Mouse (Mus musculus): Measurements from ENCODE around the gene Gas2l1. TPM values are rescaled to one million over a fixed set of nuclear protein-coding genes. Genes with fewer than 3 reads are reported as not detected.

Gene Gas2l1
- polyA plus RNA-seq, 1 experiment from 2014 or later = 56.3 TPM

DNA sequence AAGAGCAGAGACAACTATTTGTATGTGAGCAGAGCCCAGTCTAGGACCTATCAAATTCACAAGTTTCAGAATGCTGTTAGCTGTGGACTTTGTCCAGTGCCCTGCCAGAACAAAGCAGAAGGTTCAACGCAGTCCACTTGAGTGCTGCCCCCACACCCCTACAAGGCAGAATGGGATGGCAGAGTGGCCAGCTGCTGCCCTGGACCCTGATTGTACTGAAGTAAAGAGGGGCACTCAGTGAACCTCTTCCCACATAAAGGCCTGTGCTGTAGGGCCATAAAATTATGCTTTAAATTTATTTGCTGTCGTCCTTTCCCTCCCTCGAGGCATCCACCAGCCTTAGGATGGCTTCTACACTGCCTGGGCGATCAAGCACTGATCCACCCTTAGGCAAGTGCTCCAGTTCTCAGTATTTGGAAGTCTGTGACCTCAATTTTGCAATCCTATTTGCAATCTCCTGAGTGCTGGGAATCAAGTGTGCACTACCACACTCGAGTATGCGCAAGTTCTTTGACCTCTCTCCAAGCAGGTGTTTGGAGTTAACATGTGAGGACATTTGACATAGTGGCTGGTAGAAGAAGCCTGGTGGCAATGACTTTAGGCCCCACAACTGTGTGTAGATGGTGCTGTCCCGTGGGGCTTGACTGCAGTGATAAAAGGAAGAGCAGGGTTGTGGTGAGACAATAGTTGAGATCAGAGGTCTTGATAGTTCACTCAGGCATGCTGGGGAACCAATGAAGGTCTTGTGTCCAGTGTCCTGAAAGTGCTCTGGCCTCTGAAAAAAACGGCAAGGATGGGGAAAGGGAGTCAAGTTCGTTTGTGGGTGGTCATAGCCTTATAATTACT lies 3.2 kb upstream of the Gas2l1 start:
- ChIA-PET POLR2A (no interaction called here), CTCF (interaction anchor here (1.1 kb wide), 1 partner anchor 10 kb away, joined by 3 read pairs; the partner anchor contains the start of gene Rasl10a)
- in situ Hi-C loops (cut with MboI; ENCODE audit: low pct_unique_long_range_greater_than_20kb) = loop anchor here (5.0 kb wide), 1 partner anchor 51 kb away; no protein-coding TSS in a partner anchor
- no peak for DNase-seq (ENCODE audit: low read depth, low spot score)
- no peak for ATAC-seq
- H3K27me3 ChIP-seq = no peaks in the 10 kb centered on the region
- TF ChIP-seq CTCF (IDR thresholded peaks at IDR 0.05) = no peak

DNA sequence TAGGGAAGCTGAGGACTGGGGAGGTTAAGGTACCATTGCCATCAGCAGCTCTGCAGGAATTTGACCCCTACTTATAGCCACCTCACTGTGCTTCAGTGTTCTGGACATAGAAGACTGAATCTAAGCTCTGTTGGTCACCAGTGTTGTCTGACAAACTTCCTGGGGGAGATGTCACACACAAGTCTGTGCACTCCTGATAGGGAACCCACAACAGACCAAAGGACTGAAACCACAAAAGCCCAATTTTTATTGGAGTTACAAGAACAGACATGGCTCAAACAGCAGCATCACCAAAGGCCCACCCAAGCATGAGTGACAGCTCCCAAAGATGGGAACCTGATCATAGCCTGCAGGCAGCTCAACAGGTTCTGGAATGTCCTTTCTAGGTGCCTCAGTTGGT lies 1.9 kb upstream of the Gas2l1 start:
- no peak for TF ChIP-seq CTCF (IDR thresholded peaks at IDR 0.05)
- no peak for ATAC-seq
- no peaks in the 10 kb centered on the region for H3K27me3 ChIP-seq
- CTCF ChIA-PET = interaction anchor here (0.8 to 1.1 kb wide), 2 partner anchors 8 to 9 kb away, joined by 3 read pairs; partner anchors contain the start of gene Rasl10a
- POLR2A ChIA-PET = interaction anchor here (1.2 kb wide), 1 partner anchor 51 kb away, joined by 4 read pairs; no protein-coding TSS in a partner anchor
- no peak for DNase-seq (ENCODE audit: low read depth, low spot score)
- in situ Hi-C loops (cut with MboI; ENCODE audit: low pct_unique_long_range_greater_than_20kb) = loop anchor here (5.0 kb wide), 1 partner anchor 50 kb away; no protein-coding TSS in a partner anchor

DNA sequence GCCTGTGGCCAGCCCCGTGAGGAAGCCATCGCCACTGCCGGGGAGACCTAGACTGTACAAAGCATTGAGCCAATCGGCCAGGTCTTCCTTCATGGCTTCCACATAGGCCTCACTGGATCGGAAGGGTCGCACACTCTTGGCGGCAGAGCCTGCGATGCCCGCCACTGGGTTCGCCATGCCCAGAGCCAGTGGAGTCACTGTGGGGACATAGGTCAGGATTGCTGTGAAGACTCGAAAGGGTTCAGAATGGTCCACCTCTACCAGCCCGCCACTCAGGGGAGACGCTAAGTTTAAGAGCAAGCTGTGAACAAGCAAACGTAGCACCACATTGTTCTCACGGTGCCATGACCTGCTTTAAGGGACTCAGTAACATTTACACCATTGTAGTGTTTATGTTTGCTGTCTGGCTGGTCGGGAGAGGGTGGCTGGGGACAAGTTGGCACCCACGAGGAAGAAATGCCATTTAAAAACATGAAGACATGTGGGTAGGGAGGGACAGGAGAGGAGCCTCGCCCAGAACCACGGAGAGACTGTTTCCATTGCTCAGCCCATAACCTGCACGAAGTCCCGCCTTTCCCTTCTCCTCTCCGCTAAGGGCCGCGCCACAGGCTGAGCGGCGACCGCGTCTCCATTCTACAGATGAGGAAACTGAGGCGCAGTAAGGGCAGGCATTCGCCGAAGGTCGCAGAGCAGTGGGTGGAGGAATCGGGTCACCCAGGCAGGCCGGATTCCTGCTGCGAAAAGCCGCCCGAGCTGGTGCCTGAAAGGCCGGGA lies 658 bp downstream of the Gas2l1 start:
- H3K27me3 ChIP-seq = no peaks in the 10 kb centered on the region
- DNase-seq (ENCODE audit: low read depth, low spot score) = no peak
- ChIA-PET CTCF (interaction anchor here (1.5 to 1.9 kb wide), 3 partner anchors 42 to 50 kb away, joined by 6 to 7 read pairs (median 7); no protein-coding TSS in a partner anchor), POLR2A (interaction anchor here (0.9 to 1.4 kb wide), 3 partner anchors 28 to 48 kb away, joined by 3 to 5 read pairs (median 4); no protein-coding TSS in a partner anchor)
- in situ Hi-C loops (cut with MboI; ENCODE audit: low pct_unique_long_range_greater_than_20kb) = loop anchor here (5.0 kb wide), 1 partner anchor 47 kb away; no protein-coding TSS in a partner anchor
- TF ChIP-seq CTCF (IDR thresholded peaks at IDR 0.05) = no peak
- ATAC-seq = no peak

DNA sequence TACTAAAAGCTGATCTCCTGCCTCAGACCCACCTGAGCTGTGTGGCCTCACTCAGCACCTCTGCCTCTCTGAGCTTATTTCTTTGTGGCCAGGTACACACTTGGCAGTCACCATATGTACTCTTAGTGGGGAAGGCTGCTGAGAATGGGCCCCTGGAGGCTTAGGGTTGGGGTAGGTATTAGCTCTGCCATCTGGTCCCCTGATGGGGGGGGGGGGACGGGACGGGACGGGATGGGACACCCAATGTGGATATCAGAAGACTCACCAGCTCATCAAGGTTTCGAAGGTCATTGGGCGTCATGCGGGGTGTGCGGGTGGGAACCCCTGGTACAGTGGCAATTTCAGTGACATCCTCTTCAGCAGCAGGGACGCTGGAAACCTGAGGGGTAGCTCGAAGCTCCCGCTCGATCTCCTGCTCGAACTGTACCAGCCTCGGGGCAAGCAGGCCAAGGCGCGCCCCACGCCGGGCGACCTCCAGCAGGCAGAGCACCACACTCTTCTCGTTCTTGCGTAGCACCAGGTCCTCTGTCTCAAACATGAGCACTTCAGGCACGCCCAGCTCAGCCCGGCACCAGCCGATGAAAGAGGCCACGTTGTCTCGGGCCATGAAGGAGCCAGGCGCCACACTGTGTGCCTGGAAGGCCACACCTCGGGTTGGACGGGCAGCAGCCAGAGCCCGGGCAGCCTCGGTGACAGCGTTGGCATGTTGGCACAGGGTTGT lies 1.4 kb downstream of the Gas2l1 start:
- no peak for DNase-seq (ENCODE audit: low read depth, low spot score)
- TF ChIP-seq CTCF (IDR thresholded peaks at IDR 0.05) = no peak
- H3K27me3 ChIP-seq = no peaks in the 10 kb centered on the region

DNA sequence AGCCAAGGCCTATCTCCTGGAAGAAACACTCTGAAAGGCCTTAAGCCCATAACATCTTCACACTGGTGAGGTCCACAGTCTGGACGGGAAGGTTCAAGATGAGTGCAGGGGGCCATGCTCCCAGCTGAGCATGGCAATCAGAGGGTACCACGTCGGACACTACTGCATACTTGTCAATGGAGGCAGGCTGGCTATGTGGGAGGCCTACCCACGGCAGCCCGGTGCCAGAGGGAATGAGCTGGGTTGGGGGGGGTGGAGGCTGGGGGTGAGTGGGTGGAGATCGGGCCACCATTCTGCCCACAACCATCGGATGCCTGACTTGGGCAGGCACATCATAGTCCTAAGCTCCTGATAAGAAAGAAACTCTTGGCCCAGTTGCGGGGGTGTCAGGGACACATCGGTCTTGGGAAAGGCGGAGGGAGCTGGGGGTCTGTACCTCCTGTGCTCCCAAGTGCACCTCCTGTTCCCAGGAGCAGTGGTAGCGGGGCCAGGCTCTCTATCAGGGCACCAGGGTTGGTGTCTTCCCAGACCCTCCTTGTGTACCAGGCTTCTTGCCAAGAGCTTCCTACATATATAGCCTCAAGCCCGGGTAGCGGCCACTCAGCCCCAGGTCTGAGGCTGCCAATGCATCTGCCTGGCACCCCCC lies 2.1 kb downstream of the Gas2l1 start:
- POLR2A ChIA-PET = interaction anchor here (1.3 kb wide), 1 partner anchor 35 kb away, joined by 3 read pairs; the partner anchor contains the start of gene Rhbdd3
- DNase-seq (ENCODE audit: low read depth, low spot score) (no peak), ATAC-seq (no peak)
- CTCF ChIA-PET = interaction anchor here (0.8 to 1.6 kb wide), 3 partner anchors 12 to 47 kb away, joined by 3 to 7 read pairs (median 4); no protein-coding TSS in a partner anchor
- no peak for TF ChIP-seq CTCF (IDR thresholded peaks at IDR 0.05)
- H3K27me3 ChIP-seq = no peaks in the 10 kb centered on the region
- in situ Hi-C loops (cut with MboI; ENCODE audit: low pct_unique_long_range_greater_than_20kb) = no loop called here

More for the DNA sequence above, 1.4 kb downstream of the Gas2l1 start:
- ChIA-PET CTCF (interaction anchor here (0.8 to 1.6 kb wide), 3 partner anchors 12 to 48 kb away, joined by 3 to 7 read pairs (median 4); no protein-coding TSS in a partner anchor), POLR2A (no interaction called here)
- in situ Hi-C loops (cut with MboI; ENCODE audit: low pct_unique_long_range_greater_than_20kb) = no loop called here
- ATAC-seq = no peak

DNA sequence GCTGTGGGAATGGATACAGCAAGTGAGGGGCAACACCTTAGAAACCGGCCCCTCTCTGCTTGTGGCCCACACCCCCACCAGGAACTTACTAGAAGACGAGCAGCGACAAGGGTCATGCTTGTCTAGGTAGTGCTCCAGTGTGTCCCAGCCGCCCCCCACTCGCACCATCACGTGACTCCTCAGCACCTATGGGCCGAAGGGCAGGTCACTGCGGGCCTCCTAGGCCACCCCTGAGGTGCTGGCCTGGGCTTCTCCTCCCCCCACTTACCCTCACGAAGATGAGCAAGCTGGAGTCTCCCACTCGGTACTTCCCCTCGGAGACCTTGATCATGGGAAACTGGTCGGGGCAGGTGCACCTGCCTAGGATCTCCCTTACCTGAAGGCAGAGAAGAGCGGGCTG lies 2.8 kb downstream of the Gas2l1 start:
- DNase-seq (ENCODE audit: low read depth, low spot score) = no peak
- H3K27me3 ChIP-seq = no peaks in the 10 kb centered on the region
- in situ Hi-C loops (cut with MboI; ENCODE audit: low pct_unique_long_range_greater_than_20kb) = no loop called here

DNA sequence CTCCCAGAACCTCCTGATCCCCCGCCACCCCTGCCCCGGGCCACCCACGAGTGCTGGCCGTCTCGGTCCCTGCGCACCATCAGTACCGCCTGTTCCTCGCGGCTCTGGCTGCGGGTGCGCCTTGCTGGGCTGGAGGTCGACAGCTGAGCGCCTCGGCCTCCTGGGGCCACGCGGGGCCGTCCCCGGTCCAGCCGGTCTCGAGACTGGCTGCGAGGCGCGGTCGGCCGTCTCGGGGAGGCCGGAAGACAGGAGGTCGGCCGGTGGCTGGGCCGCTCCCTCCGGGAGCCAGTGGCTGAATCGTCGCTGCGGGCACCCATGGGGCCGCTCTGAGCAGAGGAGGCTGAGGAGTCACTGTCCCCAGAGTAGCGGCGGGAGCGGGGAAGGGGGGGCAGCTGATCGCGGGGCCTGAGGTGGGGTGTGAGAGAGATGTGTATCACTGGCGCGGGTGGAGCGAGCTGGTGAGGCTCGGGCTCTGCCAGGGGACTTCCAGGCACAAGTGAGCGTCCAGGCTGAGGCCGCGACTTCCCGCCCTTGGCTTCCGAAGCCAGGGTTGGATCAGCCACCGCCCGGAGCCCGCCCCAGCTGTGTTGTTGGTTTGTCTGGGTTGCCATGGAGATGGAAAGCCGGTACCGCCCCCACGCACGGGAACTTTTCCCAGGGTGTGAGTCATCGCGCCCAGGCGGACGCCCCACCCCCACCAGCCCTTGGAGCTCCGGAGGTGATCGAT lies 3.6 kb downstream of the Gas2l1 start:
- ChIA-PET POLR2A (interaction anchor here (1.3 kb wide), 1 partner anchor 37 kb away, joined by 3 read pairs; the partner anchor contains the start of gene Rhbdd3), CTCF (no interaction called here)
- ATAC-seq (no peak), DNase-seq (ENCODE audit: low read depth, low spot score) (peak; percentile 69)
- no peak for TF ChIP-seq CTCF (IDR thresholded peaks at IDR 0.05)
- H3K27me3 ChIP-seq = no peaks in the 10 kb centered on the region
- in situ Hi-C loops (cut with MboI; ENCODE audit: low pct_unique_long_range_greater_than_20kb) = no loop called here

More for the DNA sequence above, 2.8 kb downstream of the Gas2l1 start:
- no peak for TF ChIP-seq CTCF (IDR thresholded peaks at IDR 0.05)
- CTCF ChIA-PET = interaction anchor here (1.6 kb wide), 1 partner anchor 13 kb away, joined by 7 read pairs; no protein-coding TSS in a partner anchor
- no peak for ATAC-seq
- POLR2A ChIA-PET = interaction anchor here (1.3 kb wide), 1 partner anchor 36 kb away, joined by 3 read pairs; the partner anchor contains the start of gene Rhbdd3

DNA sequence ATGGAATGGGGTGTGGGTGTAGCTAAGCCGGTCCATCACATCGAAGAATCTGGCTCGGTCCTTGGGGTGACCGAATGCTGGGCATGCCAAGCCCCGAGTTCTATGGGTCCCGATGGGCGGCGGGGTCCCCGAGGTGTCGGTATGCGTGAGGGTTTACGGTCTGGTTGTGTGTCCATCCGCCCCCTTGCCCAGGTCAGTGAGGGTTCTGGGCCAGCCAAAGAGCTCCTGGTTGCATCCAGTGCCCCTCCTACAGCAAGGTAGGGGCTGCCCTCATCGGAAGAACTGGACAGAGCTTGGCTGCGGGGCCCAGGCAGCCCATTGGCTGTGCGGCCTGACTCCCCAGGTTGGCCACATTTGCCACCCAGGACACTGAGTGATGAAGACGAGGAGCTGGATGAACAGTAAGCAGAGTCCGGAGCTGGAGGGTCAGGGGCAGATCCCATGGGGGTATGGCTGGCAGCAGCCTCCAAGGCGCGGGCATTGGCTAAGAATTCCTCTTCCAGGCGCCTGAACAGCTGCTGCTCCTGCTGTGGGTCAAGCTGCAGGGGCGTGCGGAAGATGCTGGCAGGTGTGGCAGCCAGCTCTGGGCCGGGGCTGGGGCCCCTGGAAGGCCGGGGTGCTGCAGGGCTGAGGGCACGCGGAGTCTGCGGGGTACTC lies 4.2 kb downstream of the Gas2l1 start:
- DNase-seq (ENCODE audit: low read depth, low spot score) (no peak), ATAC-seq (no peak)
- POLR2A ChIA-PET = interaction anchor here (0.8 kb wide), 1 partner anchor 10 kb away, joined by 3 read pairs; no protein-coding TSS in a partner anchor
- CTCF ChIA-PET = interaction anchor here (1.5 kb wide), 1 partner anchor 23 kb away, joined by 3 read pairs; no protein-coding TSS in a partner anchor
- H3K27me3 ChIP-seq = no peaks in the 10 kb centered on the region
- TF ChIP-seq CTCF (IDR thresholded peaks at IDR 0.05) = no peak
- in situ Hi-C loops (cut with MboI; ENCODE audit: low pct_unique_long_range_greater_than_20kb) = no loop called here
